26 mouse cellular contexts compared by ENCODE assay signal in genomic region chr2:10369676-10370075, GRCm38 (mm10). TPM values are rescaled to one million over a fixed set of nuclear protein-coding genes. Genes with fewer than 3 reads are reported as not detected.
DNase-seq lines count a peak whose midpoint lies in the region; ATAC-seq and TF ChIP-seq lines count a peak whose summit lies in the region.
"Had no signal": no experiment of that assay in that cellular context is flagged by ENCODE, and none has a peak within 500 bp of the region (broad histone marks: within the 10 kb centered on the region; RNA-seq: fewer than 3 reads in every experiment).

No protein-coding gene starts in this region.

- H3K27me3 ChIP-seq in liver, adult 2 months (ENCODE audit: control insufficient read depth, insufficient read depth, low read length) = peaks cover 21% of the 10 kb centered on the region; the same call in 1 of the 2 replicates
- H3K27me3 ChIP-seq in liver, embryonic 11.5 days (replicated peaks; ENCODE audit: control insufficient read depth, insufficient read depth, low read length) = peaks cover 55% of the 10 kb centered on the region
- H3K27me3 ChIP-seq in neural tube, embryonic 11.5 days (ENCODE audit: control insufficient read depth, insufficient read depth, low read length) = peaks cover 57% of the 10 kb centered on the region
- H3K27me3 ChIP-seq in neural tube, embryonic 15.5 days (replicated peaks) = peaks cover 55% of the 10 kb centered on the region
- H3K27me3 ChIP-seq in ES-Bruce4 (ENCODE audit: control insufficient read depth, insufficient read depth, low read length, poor library complexity, severe bottlenecking) = peaks cover 15% of the 10 kb centered on the region; the same call in 1 of the 2 replicates

- no peak overlapping the region for H3K27ac ChIP-seq in liver, adult 2 months (replicated peaks; ENCODE audit: insufficient read depth, low read depth, low read length)
- H3K27ac ChIP-seq in liver, embryonic 11.5 days (ENCODE audit: low read depth, low read length) = no peak overlapping the region
- no peak overlapping the region for H3K27ac ChIP-seq in neural tube, embryonic 11.5 days (ENCODE audit: low read depth, low read length)
- no peak overlapping the region for H3K27ac ChIP-seq in neural tube, embryonic 15.5 days (replicated peaks)
- no peak overlapping the region for H3K27ac ChIP-seq in ES-Bruce4 (ENCODE audit: insufficient read depth, low read length)
- H3K27ac ChIP-seq: forebrain, embryonic 10.5 days; forebrain, embryonic 13.5 days; heart, adult 2 months; heart, embryonic 10.5 days; heart, embryonic 13.5 days; hindbrain, embryonic 13.5 days had no signal

- H3K9ac ChIP-seq in liver, adult 2 months (ENCODE audit: low read depth, low read length) = no peak overlapping the region
- H3K9ac ChIP-seq in liver, embryonic 11.5 days (ENCODE audit: low read depth, low read length) = no peak overlapping the region
- no peak overlapping the region for H3K9ac ChIP-seq in neural tube, embryonic 11.5 days (ENCODE audit: low read length)
- H3K9ac ChIP-seq in neural tube, embryonic 15.5 days (replicated peaks) = no peak overlapping the region
- no peak overlapping the region for H3K9ac ChIP-seq in ES-Bruce4 (ENCODE audit: low read depth, poor library complexity, severe bottlenecking)
- H3K9ac ChIP-seq: forebrain, embryonic 13.5 days; heart, embryonic 13.5 days; hindbrain, embryonic 13.5 days had no signal

- H3K4me3 ChIP-seq in liver, adult 2 months (ENCODE audit: insufficient read depth, low read depth, low read length) = no peak overlapping the region
- no peak overlapping the region for H3K4me3 ChIP-seq in liver, embryonic 11.5 days (ENCODE audit: low read depth, low read length)
- no peak overlapping the region for H3K4me3 ChIP-seq in neural tube, embryonic 11.5 days (ENCODE audit: low read depth, low read length)
- H3K4me3 ChIP-seq in neural tube, embryonic 15.5 days (replicated peaks) = no peak overlapping the region
- H3K4me3 ChIP-seq in ES-Bruce4 (ENCODE audit: low read depth, low read length) = peak overlapping the region; percentile 36
- H3K4me3 ChIP-seq: forebrain, embryonic 10.5 days; forebrain, embryonic 13.5 days; heart, adult 2 months; heart, embryonic 10.5 days; heart, embryonic 13.5 days; hindbrain, embryonic 13.5 days had no signal

- ATAC-seq in liver, embryonic 11.5 days (replicated peaks; ENCODE audit: low FRiP score) = no peak
- ATAC-seq in neural tube, embryonic 11.5 days (ENCODE audit: insufficient read depth, low FRiP score, low TSS enrichment) = no peak
- no peak for ATAC-seq in neural tube, embryonic 15.5 days (ENCODE audit: low FRiP score)
- ATAC-seq: CD4-positive, CD25-positive, alpha-beta regulatory T cell, adult 4 months; forebrain, embryonic 13.5 days; forebrain, embryonic 16.5 days; hindbrain, embryonic 16.5 days had no signal

- TF ChIP-seq EP300 in ES-Bruce4 (IDR thresholded peaks at IDR 0.05; ENCODE audit: insufficient read depth, low read depth, low read length) = no peak

- no peaks in the 10 kb centered on the region for H3K9me3 ChIP-seq in liver, embryonic 11.5 days (ENCODE audit: control insufficient read depth, low read length)
- H3K9me3 ChIP-seq in neural tube, embryonic 11.5 days (ENCODE audit: control insufficient read depth, low read length) = no peaks in the 10 kb centered on the region
- H3K9me3 ChIP-seq in neural tube, embryonic 15.5 days (replicated peaks) = no peaks in the 10 kb centered on the region
- no peaks in the 10 kb centered on the region for H3K9me3 ChIP-seq in ES-Bruce4 (replicated peaks; ENCODE audit: control insufficient read depth, insufficient read depth, low read length, poor library complexity, severe bottlenecking)
- H3K9me3 ChIP-seq: forebrain, embryonic 10.5 days; forebrain, embryonic 13.5 days; heart, embryonic 10.5 days; heart, embryonic 13.5 days; hindbrain, embryonic 13.5 days had no signal

- DNase-seq in liver, adult 2 months (ENCODE audit: extremely low read depth, low read depth, low spot score) = peak; percentile 29
- no peak for DNase-seq in liver, embryonic 11.5 days (ENCODE audit: low spot score)
- peak; percentile 23 for DNase-seq in neural tube, embryonic 11.5 days (ENCODE audit: low spot score)
- no peak for DNase-seq in kidney, postnatal 25 days
- DNase-seq: adrenal gland, adult 2 months; adrenal gland, postnatal 14 days; cerebellum, adult 11 months; cerebellum, adult 2 months; cerebellum, adult 9-11 months; cerebellum, postnatal 25 days; gastrocnemius, postnatal 10 days; gastrocnemius, postnatal 36 days; heart, adult 2 months; heart, postnatal 14 days; heart, postnatal 4 days had no signal

- WGBS in liver, adult 2 months = 3% methylated on average over 8 of the region's 8 CpGs
- WGBS in liver, embryonic 11.5 days = 4% methylated on average over 8 of the region's 8 CpGs
- 4% methylated on average over 8 of the region's 8 CpGs for WGBS in neural tube, embryonic 11.5 days
- 3% methylated on average over 8 of the region's 8 CpGs for WGBS in neural tube, embryonic 15.5 days

- H3K36me3 ChIP-seq in liver, adult 2 months (ENCODE audit: control insufficient read depth, insufficient read depth, low read length) = no peaks in the 10 kb centered on the region
- H3K36me3 ChIP-seq in liver, embryonic 11.5 days (ENCODE audit: control insufficient read depth, insufficient read depth, low read length) = no peaks in the 10 kb centered on the region
- no peaks in the 10 kb centered on the region for H3K36me3 ChIP-seq in neural tube, embryonic 11.5 days (ENCODE audit: control insufficient read depth, insufficient read depth, low read length)
- H3K36me3 ChIP-seq in neural tube, embryonic 15.5 days = no peaks in the 10 kb centered on the region
- no peaks in the 10 kb centered on the region for H3K36me3 ChIP-seq in ES-Bruce4 (ENCODE audit: control insufficient read depth, insufficient read depth, low read length, poor library complexity, severe bottlenecking)
- H3K36me3 ChIP-seq: forebrain, embryonic 10.5 days; heart, embryonic 10.5 days; heart, embryonic 13.5 days; hindbrain, embryonic 13.5 days had no signal

- no peak overlapping the region for H3K4me2 ChIP-seq in liver, embryonic 11.5 days
- no peak overlapping the region for H3K4me2 ChIP-seq in neural tube, embryonic 11.5 days (ENCODE audit: low read depth)
- H3K4me2 ChIP-seq in neural tube, embryonic 15.5 days = no peak overlapping the region
- H3K4me2 ChIP-seq: forebrain, embryonic 13.5 days; heart, embryonic 13.5 days; hindbrain, embryonic 13.5 days had no signal

- no peak for TF ChIP-seq POLR2A in liver, adult 2 months (IDR thresholded peaks at IDR 0.05; ENCODE audit: extremely low read depth, insufficient read depth, low read length)
- no peak for TF ChIP-seq POLR2A in ES-Bruce4 (IDR thresholded peaks at IDR 0.05; ENCODE audit: insufficient read depth, low read length)

- H3K4me1 ChIP-seq in liver, adult 2 months (ENCODE audit: control insufficient read depth, insufficient read depth, low read length) = peaks cover 10% of the 10 kb centered on the region
- H3K4me1 ChIP-seq in liver, embryonic 11.5 days (replicated peaks; ENCODE audit: control insufficient read depth, insufficient read depth, low read length) = no peaks in the 10 kb centered on the region; the same call in 1 of the 2 replicates
- 0 out of 2 replicates have a peak, but pooled peaks cover 6% of the 10 kb centered on the region for H3K4me1 ChIP-seq in neural tube, embryonic 11.5 days (ENCODE audit: control insufficient read depth, insufficient read depth, low read length)
- H3K4me1 ChIP-seq in neural tube, embryonic 15.5 days = peaks cover 19% of the 10 kb centered on the region
- no peaks in the 10 kb centered on the region for H3K4me1 ChIP-seq in ES-Bruce4 (ENCODE audit: control insufficient read depth, insufficient read depth, low read length)

- TF ChIP-seq CTCF in liver, adult 2 months (IDR thresholded peaks at IDR 0.05; ENCODE audit: low read depth, low read length) = no peak
- TF ChIP-seq CTCF in ES-Bruce4 (IDR thresholded peaks at IDR 0.05; ENCODE audit: low read depth, low read length) = no peak

- H3K79me2 ChIP-seq in liver, adult 2 months (ENCODE audit: control insufficient read depth, insufficient read depth, low read length) = no peaks in the 10 kb centered on the region

RNA-seq across cellular contexts. Expression of gene Sfmbt2, which starts 0.6 kb away (rescaled TPM):
- total RNA-seq in liver, adult 2 months (2014; rRNA removed) = under 0.01 and 0.07 TPM in 2 replicates
- polyA plus RNA-seq in liver, adult 2 months (2012; rRNA removed) = 0.05 and 0.06 TPM in 2 replicates
- polyA plus RNA-seq in liver, embryonic 11.5 days (2014; fragmentation: Nextera tagmentation; extraction: Ambion mirVana) = 1.9 and 2.2 TPM in 2 replicates
- 2.0 and 2.7 TPM in 2 replicates for polyA plus RNA-seq in neural tube, embryonic 11.5 days (2014; fragmentation: Nextera tagmentation; extraction: Ambion mirVana)
- 6.5 and 7.1 TPM in 2 replicates for polyA plus RNA-seq in neural tube, embryonic 15.5 days (2015; fragmentation: Nextera tagmentation; extraction: Ambion mirVana)
- 93.4 and 103 TPM in 2 replicates for polyA plus RNA-seq in ES-Bruce4 (2011; ENCODE audit: insufficient read depth, insufficient read length, low read depth, missing spikeins)
- total RNA-seq: MEL had no signal

Comparison
In these comparisons a context has a peak if more than half of its experiments do, and no peak if none do; other contexts are left out.
1. DNase-seq: peak in liver, adult 2 months (single experiment) and neural tube, embryonic 11.5 days (single experiment); none in liver, embryonic 11.5 days (single experiment) and kidney, postnatal 25 days (0 of 2).
2. RNA of gene Sfmbt2, which starts 0.6 kb away (polyA plus RNA-seq): 93.4 to 103 TPM in ES-Bruce4; 6.5 to 7.1 TPM in neural tube, embryonic 15.5 days, 2.0 to 2.7 TPM in neural tube, embryonic 11.5 days, 1.9 to 2.2 TPM in liver, embryonic 11.5 days and 0.05 to 0.06 TPM in liver, adult 2 months; every median in the first group is over 10 times any median in the second.